Mouse (Mus musculus) intestine, embryonic 16.5 days (tissue): ENCODE data around the gene Edrf1. TPM values are rescaled to one million over a fixed set of nuclear protein-coding genes. Genes with fewer than 3 reads are reported as not detected.

ENCODE experiments used
- ATAC-seq: fragments of 200-750 bp; cut with Nextera tagmentation; 2 replicates; pipeline ENCODE4 v1.8.0; 2017; ENCODE audit warnings: moderate TSS enrichment, moderate library complexity
- H3K27ac ChIP-seq: fragments of 300-500 bp; sonication (generic); 2 replicates; pipeline ENCODE4 v1.5.1; 2014; ENCODE audit warnings: mild to moderate bottlenecking, low read length
- H3K27me3 ChIP-seq: fragments of 300-500 bp; sonication (generic); replicated peaks from 2 replicates; pipeline ENCODE4 v1.6.1; 2014; ENCODE audit warnings: low read length, control low read depth, mixed read lengths; ENCODE audit not compliant: control insufficient read depth, insufficient read depth
- H3K36me3 ChIP-seq: fragments of 300-500 bp; sonication (generic); 2 replicates; pipeline ENCODE4 v1.6.1; 2014; ENCODE audit warnings: low read length, control low read depth; ENCODE audit not compliant: control insufficient read depth, insufficient read depth
- H3K4me1 ChIP-seq: fragments of 300-500 bp; sonication (generic); 2 replicates; pipeline ENCODE4 v1.6.1; 2014; ENCODE audit warnings: low read length, control low read depth, mixed read lengths; ENCODE audit not compliant: control insufficient read depth, insufficient read depth
- H3K4me2 ChIP-seq: fragments of 300-500 bp; sonication (generic); 2 replicates; pipeline ENCODE4 v1.6.1; 2014; ENCODE audit warnings: low read depth, low read length, control low read depth
- H3K4me3 ChIP-seq: fragments of 300-500 bp; sonication (generic); 2 replicates; pipeline ENCODE4 v1.5.1; 2014; ENCODE audit warnings: mild to moderate bottlenecking, low read length
- H3K9ac ChIP-seq: fragments of 300-500 bp; sonication (generic); 2 replicates; pipeline ENCODE4 v1.6.1; 2014; ENCODE audit warnings: low read depth, low read length
- H3K9me3 ChIP-seq: fragments of 300-500 bp; sonication (generic); 2 replicates; pipeline ENCODE4 v1.6.1; 2016; ENCODE audit warnings: low read length, control low read depth; ENCODE audit not compliant: control insufficient read depth
- WGBS: fragments of 180-500 bp; shearing (Covaris S2); extraction: QIAGEN DNeasy Blood & Tissue Kit; methylation state at CpG from one replicate; pipeline ENCODE4 v1.1.7; 2014; 5-methylcytosine and 5-hydroxymethylcytosine counted together
- polyA plus RNA-seq: library from polyadenylated mRNA; unstranded; fragments of >200 nt; fragmentation: Nextera tagmentation; extraction: Ambion mirVana; gene quantifications from 2 replicates; pipeline ENCODE4 v1.2.1, GENCODE M21; 2015

The Edrf1 gene
- polyA plus RNA-seq, 1 experiment from 2014 or later: 14.1 TPM

GRCm38 (mm10) chr7:133608631-133609340 is 28.6 kb upstream of the Edrf1 start:
- no peaks in the 10 kb centered on the region for H3K36me3 ChIP-seq
- 61% methylated on average over 13 of the region's 13 CpGs for WGBS
- H3K9ac ChIP-seq: no peak overlapping the region
- no peaks in the 10 kb centered on the region for H3K9me3 ChIP-seq
- no peak overlapping the region for H3K4me2 ChIP-seq
- H3K27ac ChIP-seq: no peak overlapping the region
- H3K4me3 ChIP-seq: no peak overlapping the region
- H3K27me3 ChIP-seq: no peaks in the 10 kb centered on the region
- H3K4me1 ChIP-seq: 0 out of 2 replicates have a peak, but pooled peaks cover 6% of the 10 kb centered on the region
- ATAC-seq: no peak

- Histone ChIP-seq H3K27ac (no peak overlapping the region), H3K4me1 (0 out of 2 replicates have a peak, but pooled peaks cover 6% of the 10 kb centered on the region), H3K36me3 (no peaks in the 10 kb centered on the region), H3K4me3 (no peak overlapping the region), H3K9ac (no peak overlapping the region), H3K9me3 (no peaks in the 10 kb centered on the region), H3K27me3 (no peaks in the 10 kb centered on the region), H3K4me2 (no peak overlapping the region)
- no peak for ATAC-seq
- 75% methylated on average over 8 of the region's 8 CpGs for WGBS
These were observed 27.8 kb upstream of the Edrf1 start for GRCm38 (mm10) chr7:133609585-133609984.

GRCm38 (mm10) chr7:133612981-133613380 is 24.4 kb upstream of the Edrf1 start:
- Histone ChIP-seq H3K4me2 (no peak overlapping the region), H3K36me3 (no peaks in the 10 kb centered on the region), H3K4me3 (no peak overlapping the region), H3K27me3 (no peaks in the 10 kb centered on the region), H3K27ac (no peak overlapping the region), H3K9ac (no peak overlapping the region), H3K9me3 (no peaks in the 10 kb centered on the region), H3K4me1 (0 out of 2 replicates have a peak, but pooled peaks cover 2% of the 10 kb centered on the region)
- WGBS: 71% methylated on average over 2 of the region's 2 CpGs
- ATAC-seq: no peak

- H3K4me1 ChIP-seq: peaks cover 8% of the 10 kb centered on the region; the same call in 1 of the 2 replicates
- H3K27me3 ChIP-seq: no peaks in the 10 kb centered on the region
- peak overlapping the region; percentile 10; the same call in 1 of the 2 replicates for H3K9ac ChIP-seq
- H3K4me2 ChIP-seq: peak overlapping the region; percentile 24; the same call in 1 of the 2 replicates
- no peaks in the 10 kb centered on the region for H3K9me3 ChIP-seq
- ATAC-seq: peak; percentile 56; the same call in 1 of the 2 replicates
- WGBS: 31% methylated on average over 11 of the region's 11 CpGs
- H3K4me3 ChIP-seq: no peak overlapping the region
- H3K36me3 ChIP-seq: no peaks in the 10 kb centered on the region
- H3K27ac ChIP-seq: no peak overlapping the region
These were observed 16.6 kb upstream of the Edrf1 start for GRCm38 (mm10) chr7:133620721-133621120.

- no peaks in the 10 kb centered on the region for H3K9me3 ChIP-seq
- no peak overlapping the region for H3K4me2 ChIP-seq
- no peak for ATAC-seq
- no peak overlapping the region for H3K27ac ChIP-seq
- H3K4me3 ChIP-seq: no peak overlapping the region
- H3K9ac ChIP-seq: no peak overlapping the region
- H3K4me1 ChIP-seq: peaks cover 8% of the 10 kb centered on the region; the same call in 1 of the 2 replicates
- H3K36me3 ChIP-seq: no peaks in the 10 kb centered on the region
- no peaks in the 10 kb centered on the region for H3K27me3 ChIP-seq
- 86% methylated on average over 5 of the region's 5 CpGs for WGBS
These were observed 14.1 kb upstream of the Edrf1 start for GRCm38 (mm10) chr7:133623226-133623625.

GRCm38 (mm10) chr7:133627184-133627936 is 10.0 kb upstream of the Edrf1 start:
- 41% methylated on average over 14 of the region's 14 CpGs for WGBS
- H3K4me2 ChIP-seq: no peak overlapping the region

GRCm38 (mm10) chr7:133630821-133631220 is 6.5 kb upstream of the Edrf1 start:
- ATAC-seq: no peak
- no peaks in the 10 kb centered on the region for H3K9me3 ChIP-seq
- H3K27me3 ChIP-seq: no peaks in the 10 kb centered on the region
- no peak overlapping the region for H3K9ac ChIP-seq
- 73% methylated on average over 5 of the region's 5 CpGs for WGBS
- no peak overlapping the region for H3K4me3 ChIP-seq
- no peaks in the 10 kb centered on the region for H3K36me3 ChIP-seq
- H3K27ac ChIP-seq: no peak overlapping the region
- H3K4me2 ChIP-seq: no peak overlapping the region
- 0 out of 2 replicates have a peak, but pooled peaks cover 2% of the 10 kb centered on the region for H3K4me1 ChIP-seq

More at GRCm38 (mm10) chr7:133627184-133627936, 10.0 kb upstream of the Edrf1 start:
- no peaks in the 10 kb centered on the region for H3K9me3 ChIP-seq
- H3K27me3 ChIP-seq: no peaks in the 10 kb centered on the region
- no peak overlapping the region for H3K27ac ChIP-seq
- no peak for ATAC-seq
- no peaks in the 10 kb centered on the region for H3K4me1 ChIP-seq
- H3K36me3 ChIP-seq: no peaks in the 10 kb centered on the region
- H3K9ac ChIP-seq: no peak overlapping the region
- no peak overlapping the region for H3K4me3 ChIP-seq

GRCm38 (mm10) chr7:133632476-133632875 is 4.9 kb upstream of the Edrf1 start:
- Histone ChIP-seq H3K9ac (no peak overlapping the region), H3K27me3 (no peaks in the 10 kb centered on the region), H3K27ac (no peak overlapping the region), H3K4me1 (0 out of 2 replicates have a peak, but pooled peaks cover 2% of the 10 kb centered on the region), H3K4me2 (no peak overlapping the region), H3K4me3 (no peak overlapping the region), H3K36me3 (no peaks in the 10 kb centered on the region), H3K9me3 (no peaks in the 10 kb centered on the region)
- WGBS: 25% methylated on average over 2 of the region's 2 CpGs
- ATAC-seq: no peak

GRCm38 (mm10) chr7:133634932-133635650 is 2.3 kb upstream of the Edrf1 start:
- Histone ChIP-seq H3K4me3 (no peak overlapping the region), H3K4me2 (no peak overlapping the region), H3K27me3 (no peaks in the 10 kb centered on the region), H3K4me1 (peaks cover 11% of the 10 kb centered on the region), H3K36me3 (no peaks in the 10 kb centered on the region), H3K9me3 (no peaks in the 10 kb centered on the region), H3K9ac (no peak overlapping the region), H3K27ac (peak overlapping the region; percentile 59)
- WGBS: 43% methylated on average over 10 of the region's 12 CpGs
- ATAC-seq: no peak
